Mouse (Mus musculus): ENCODE measurements at regions not wholly inside any gene's neighbourhood (a gene's known extent, or its start where the extent isn't known, plus 50 kb on each side); places are given as distances from the start of the nearest gene placed in this dataset.

DNA sequence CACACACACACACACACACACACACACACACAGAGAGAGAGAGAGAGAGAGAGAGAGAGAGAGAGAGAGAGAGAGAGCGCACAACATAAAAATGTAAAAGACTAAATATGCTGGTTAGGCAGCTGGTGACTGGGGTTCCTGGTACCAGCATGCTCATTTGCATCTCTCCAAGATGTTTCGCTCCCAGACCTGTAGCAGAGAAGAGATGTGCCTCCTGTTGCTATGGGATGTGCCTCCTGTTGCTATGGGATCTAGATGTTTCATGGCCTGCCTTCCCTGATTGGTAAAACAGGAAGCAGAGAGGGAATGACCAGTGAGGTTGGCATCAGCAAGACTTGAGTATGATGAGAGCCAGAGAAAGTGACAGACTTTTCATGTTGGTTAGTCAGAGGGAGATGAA lies 55.1 kb upstream of the Gpc6 start:
- no peak for DNase-seq (ENCODE audit: low spot score in 2 of 2)
